Mouse (Mus musculus): ENCODE results near the gene Cep55. TPM values are rescaled to one million over a fixed set of nuclear protein-coding genes. Genes with fewer than 3 reads are reported as not detected.

The Cep55 gene
- total RNA-seq, 2 experiments from 2014 or later: 1.7 to 8.8 TPM

DNA sequence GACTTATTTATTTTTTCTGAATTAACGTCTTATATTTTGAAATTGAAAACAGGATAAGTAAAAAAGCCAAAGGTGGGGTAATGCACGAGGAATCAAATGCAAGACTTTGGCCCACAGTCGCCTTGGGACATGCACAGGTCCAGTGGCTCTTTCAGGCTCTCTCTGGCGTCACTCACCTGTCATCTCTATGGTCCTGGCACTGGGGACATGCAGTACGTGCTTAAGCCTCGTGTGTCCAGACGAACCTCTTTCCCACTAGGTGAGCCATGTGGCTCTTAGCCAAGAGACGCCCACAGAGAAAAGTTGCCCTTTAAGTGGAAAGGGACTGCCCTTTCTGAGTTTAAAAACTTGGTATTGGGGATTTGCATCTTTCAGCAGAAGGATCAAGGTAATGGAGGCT is 34.5 kb downstream of the Cep55 start:
- ATAC-seq (replicated peaks; ENCODE audit: low FRiP score, poor library complexity, severe bottlenecking): no peak

DNA sequence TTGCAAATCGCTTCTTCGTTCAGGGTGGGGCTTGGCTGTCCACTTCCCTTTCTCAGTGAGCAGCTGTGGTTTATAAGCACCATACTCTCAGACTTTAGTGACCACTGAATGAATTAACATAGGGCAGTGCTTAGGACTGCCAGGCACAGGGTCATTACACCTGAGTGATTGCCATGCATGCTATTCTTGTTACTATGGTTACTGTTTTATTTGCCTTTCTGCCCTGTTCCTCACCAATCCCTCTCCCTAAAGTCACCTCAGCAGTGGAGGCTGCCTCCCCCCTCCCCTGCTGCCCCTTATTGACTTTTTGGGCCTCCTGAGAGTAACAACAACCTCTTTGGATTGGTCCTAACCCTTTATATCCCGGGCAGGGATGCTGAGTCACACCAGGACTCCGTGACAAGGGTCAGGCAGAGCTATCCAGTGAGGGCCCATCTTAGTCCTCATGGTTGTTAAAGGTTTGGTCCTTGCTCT is 36.7 kb downstream of the Cep55 start:
- ATAC-seq (replicated peaks; ENCODE audit: low FRiP score, poor library complexity, severe bottlenecking): no peak

DNA sequence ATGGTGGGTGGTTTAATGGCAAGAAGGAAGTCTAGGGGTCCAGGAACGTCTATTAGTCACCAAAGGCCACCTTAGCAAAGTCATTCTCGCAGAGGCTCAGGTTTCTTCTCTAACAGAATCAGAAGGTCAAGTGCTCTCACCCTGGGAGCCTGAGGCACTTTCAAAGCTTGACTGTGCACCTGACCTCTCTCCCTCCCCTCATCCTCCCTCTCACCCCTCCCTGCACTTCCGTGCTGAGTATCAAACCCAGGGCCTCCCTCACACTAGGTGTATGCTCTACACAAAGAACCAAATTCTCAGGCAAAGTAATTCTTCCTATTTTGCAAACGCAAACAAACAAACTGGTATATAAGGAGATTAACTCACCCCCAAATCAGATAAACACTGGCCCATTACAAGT is 41.4 kb downstream of the Cep55 start:
- ATAC-seq (replicated peaks; ENCODE audit: low FRiP score, poor library complexity, severe bottlenecking): no peak

DNA sequence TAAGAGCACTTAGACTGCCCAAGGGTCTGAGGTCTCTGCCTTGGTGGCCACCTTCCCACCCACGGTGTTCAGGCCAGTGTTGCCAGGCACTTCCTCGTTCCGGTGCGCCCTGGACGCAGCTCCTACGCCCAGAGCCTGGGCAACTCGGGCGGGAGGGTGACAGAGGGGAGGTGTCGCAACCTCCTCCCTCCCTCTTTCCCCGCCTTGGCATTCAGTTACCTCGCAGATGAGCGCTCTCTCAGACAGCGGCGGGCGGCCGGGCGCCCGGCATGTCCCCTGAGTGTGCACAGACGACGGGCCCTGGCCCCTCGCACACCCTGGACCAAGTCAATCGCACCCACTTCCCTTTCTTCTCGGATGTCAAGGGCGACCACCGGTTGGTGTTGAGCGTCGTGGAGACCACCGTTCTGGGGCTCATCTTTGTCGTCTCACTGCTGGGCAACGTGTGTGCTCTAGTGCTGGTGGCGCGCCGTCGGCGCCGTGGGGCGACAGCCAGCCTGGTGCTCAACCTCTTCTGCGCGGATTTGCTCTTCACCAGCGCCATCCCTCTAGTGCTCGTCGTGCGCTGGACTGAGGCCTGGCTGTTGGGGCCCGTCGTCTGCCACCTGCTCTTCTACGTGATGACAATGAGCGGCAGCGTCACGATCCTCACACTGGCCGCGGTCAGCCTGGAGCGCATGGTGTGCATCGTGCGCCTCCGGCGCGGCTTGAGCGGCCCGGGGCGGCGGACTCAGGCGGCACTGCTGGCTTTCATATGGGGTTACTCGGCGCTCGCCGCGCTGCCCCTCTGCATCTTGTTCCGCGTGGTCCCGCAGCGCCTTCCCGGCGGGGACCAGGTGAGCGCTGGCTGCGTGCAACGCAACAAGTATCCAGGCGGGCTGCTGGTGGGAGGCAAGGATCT is 42.3 kb downstream of the Cep55 start, which contains the start of gene Ffar4:
TSS of gene Ffar4 (plus strand) at position 214 of the 901 bp plus-strand sequence.
- ATAC-seq (replicated peaks; ENCODE audit: low FRiP score, poor library complexity, severe bottlenecking): no peak

DNA sequence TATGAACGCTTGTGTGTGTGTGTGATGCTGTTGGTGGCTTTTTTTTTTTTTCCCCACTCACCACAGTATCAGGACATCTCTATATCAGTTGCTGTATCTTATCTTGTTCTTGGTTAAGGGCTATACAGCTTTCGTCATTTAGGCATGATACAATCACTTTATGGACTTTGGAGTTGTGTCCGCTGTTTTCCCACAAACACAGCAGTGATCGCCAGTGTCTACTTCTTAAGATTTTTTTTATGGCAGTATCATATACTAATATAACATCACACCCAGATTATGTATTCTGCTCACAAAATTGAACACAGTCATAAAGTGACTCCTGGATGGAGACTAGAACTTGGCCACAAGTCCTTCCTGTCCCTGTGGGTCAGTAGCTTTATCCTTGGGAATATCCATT is 53.1 kb downstream of the Cep55 start:
- no peak for ATAC-seq (replicated peaks; ENCODE audit: low FRiP score, poor library complexity, severe bottlenecking)

DNA sequence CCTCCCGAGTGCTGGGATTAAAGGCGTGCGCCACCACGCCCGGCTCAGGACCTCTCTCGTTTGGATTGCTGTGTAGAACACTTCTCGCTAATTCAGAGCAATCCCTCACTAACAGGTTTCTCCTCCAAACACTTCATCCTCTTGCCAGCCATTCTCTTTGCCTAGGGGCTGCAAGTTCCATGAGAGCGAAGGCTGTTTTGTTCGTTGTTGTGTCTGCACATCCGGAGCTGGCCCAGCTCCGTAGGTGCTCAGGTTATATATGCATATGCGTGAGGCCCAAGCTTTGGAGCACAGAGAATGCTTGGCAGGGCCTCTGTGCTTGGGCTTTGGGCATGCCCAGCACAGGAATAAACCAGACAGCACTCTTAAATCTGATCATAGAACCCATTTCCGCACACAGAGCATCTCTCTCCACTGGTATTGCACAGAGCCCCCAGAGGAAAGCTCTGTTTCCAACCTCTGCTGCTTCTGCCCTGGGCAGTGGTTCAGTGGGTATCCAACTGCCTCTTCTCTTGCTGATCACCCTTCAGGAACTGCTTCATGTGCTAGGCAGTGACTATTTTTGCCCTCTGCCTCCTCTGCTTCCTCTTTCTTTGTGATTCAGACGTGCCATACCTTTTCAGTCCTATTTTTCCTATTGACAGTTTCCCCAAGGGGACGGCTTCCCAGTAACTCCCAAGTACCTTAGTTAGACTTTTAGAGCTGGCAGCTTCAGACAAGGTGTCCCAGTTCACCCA is 54.9 kb downstream of the Cep55 start:
- ATAC-seq (replicated peaks; ENCODE audit: low FRiP score, poor library complexity, severe bottlenecking): no peak

DNA sequence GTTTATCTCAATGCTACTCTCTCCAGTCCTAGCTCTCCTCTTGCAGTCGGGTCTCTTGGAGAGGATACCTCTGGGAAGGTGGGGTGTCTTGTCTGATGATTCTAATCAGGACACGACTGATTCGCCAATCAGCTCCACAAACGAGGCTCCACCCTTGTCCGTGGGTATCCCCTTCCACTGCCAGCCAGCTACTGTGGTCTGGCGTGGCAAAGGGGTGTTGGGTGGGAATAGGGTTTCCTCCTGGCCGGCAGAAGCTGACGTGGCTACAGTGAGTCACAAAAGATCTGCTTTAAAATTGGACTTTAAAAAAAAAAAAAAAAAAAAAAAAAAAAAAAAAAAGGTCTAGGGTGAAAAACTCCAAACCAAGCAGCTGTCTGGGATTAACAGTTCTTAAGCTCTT is 56.2 kb downstream of the Cep55 start:
- ATAC-seq (replicated peaks; ENCODE audit: low FRiP score, poor library complexity, severe bottlenecking): no peak

DNA sequence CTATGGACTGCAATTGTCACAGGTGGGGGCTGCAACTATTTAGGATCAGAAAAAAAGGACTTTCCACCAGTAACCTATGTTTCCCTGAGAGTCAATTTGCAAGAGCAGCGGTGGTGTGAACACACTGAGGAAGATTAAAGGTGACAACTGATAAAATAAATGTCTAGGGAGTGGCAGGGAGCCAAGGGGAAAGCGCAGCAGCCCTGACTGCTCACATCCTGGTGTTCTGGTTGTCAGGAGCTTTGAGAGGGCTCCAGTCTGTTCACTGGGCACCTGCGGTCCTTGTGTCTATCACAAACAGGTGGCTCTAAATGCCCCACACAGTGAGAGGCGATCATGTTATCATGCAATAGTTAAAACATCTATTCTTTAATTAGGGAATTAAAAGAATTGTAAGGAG is 57.8 kb downstream of the Cep55 start:
- ATAC-seq (replicated peaks; ENCODE audit: low FRiP score, poor library complexity, severe bottlenecking): no peak

DNA sequence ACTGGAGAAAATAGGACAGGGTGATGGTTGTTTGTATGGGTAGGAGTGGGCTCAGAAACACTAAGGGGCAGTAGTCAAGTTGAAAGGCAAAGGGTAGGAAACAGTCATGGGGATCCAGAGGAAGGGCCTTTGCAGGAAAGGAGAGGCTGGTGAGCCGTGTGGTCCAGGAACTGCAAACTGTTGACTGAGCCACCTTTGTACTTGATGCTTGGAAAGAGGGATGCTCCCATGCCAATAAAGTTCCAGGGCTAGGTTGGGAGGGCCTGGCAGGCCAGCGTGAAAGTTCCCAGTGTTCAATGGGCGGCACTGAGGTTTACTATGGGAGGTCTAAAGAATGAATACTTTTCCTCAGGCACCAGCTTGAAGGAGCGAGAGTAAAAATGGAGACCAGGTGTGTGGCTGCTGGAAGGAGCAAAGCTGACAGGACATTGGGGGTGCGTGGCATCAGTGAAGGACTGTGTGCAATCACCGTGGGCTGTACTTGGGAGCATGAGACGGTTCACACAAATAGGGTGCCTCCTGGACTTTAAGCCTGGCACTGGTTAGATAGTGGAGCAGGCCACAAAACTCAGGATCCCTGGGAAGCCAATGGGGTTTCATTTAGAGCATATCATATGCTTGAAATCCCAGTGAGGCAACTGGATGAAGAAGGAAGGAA is 60.2 kb downstream of the Cep55 start:
- no peak for ATAC-seq (replicated peaks; ENCODE audit: low FRiP score, poor library complexity, severe bottlenecking)

DNA sequence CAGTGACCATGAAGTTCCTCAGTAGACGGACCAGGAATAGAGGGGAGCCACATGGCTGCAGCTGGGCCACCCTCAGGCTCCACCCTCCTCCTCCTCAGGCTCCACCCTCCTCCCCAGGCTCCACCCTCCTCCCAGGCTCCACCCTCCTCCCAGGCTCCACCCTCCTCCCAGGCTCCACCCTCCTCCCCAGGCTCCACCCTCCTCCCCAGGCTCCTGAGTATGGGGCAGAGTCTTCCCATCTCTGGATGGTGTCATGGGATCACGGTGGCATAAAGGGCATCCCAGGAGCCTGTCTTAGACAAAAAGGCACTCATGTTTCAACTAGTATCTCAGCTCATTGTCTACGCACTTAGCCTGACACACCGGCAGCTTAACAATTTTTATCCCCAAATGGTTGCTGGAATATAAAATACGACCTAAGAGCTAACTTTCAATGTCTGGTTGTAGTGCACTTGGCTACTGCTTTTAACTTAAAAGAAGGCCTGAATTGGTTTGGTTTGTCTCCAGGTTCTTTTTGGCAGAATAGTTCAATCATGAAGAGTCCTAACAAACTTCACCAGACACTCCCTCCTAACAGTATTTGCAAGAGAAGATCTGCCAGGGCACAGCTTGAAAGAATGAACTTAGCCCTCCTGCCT is 65.4 kb downstream of the Cep55 start:
- no peak for ATAC-seq (replicated peaks; ENCODE audit: low FRiP score, poor library complexity, severe bottlenecking)

DNA sequence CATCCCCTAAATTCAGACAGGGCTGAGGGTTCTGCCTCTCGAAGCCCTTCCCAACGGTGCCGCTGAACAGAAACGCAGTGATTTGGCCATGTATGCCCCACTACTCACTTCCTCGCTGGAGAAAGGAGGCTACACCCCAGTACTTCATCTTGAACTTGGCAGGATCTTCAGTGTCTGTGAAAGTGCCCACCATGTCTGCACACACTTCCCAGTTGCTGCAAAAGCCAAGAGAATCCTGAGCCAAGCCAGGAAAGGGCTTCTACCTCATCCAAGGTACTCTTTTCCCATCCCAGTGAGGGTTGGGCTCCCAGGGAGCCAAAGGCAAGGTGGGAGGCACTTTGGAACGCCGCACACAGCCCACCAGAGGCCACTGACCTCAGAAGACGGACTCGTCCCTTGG is 69.1 kb downstream of the Cep55 start:
- no peak for ATAC-seq (replicated peaks; ENCODE audit: low FRiP score, poor library complexity, severe bottlenecking)

Other genes with a start within 250 kb of the Cep55 start
- gene Myof, start 11.4 kb upstream of the Cep55 start, total RNA-seq (2015; ENCODE audit: low replicate concordance): 0.84 and 1.8 TPM in 2 replicates
- gene Myof, start 11.4 kb upstream of the Cep55 start, total RNA-seq (2017; ENCODE audit: low replicate concordance): 2.0 and 4.5 TPM in 2 replicates
- not detected in 2 replicates for gene Ffar4, start 42.1 kb downstream of the Cep55 start, total RNA-seq (2015; ENCODE audit: low replicate concordance)
- gene Ffar4, start 42.1 kb downstream of the Cep55 start, total RNA-seq (2017; ENCODE audit: low replicate concordance): not detected in 2 replicates
- not detected in 2 replicates for gene Rbp4, start 70.3 kb downstream of the Cep55 start, total RNA-seq (2015; ENCODE audit: low replicate concordance)
- gene Rbp4, start 70.3 kb downstream of the Cep55 start, total RNA-seq (2017; ENCODE audit: low replicate concordance): not detected in 2 replicates
- gene Pde6c, start 77.8 kb downstream of the Cep55 start, total RNA-seq (2015; ENCODE audit: low replicate concordance): not detected in 2 replicates
- gene Pde6c, start 77.8 kb downstream of the Cep55 start, total RNA-seq (2017; ENCODE audit: low replicate concordance): not detected in 2 replicates
- gene Fra10ac1, start 169.1 kb downstream of the Cep55 start, total RNA-seq (2015; ENCODE audit: low replicate concordance): 1.8 and 2.1 TPM in 2 replicates
- 6.1 and 9.5 TPM in 2 replicates for gene Fra10ac1, start 169.1 kb downstream of the Cep55 start, total RNA-seq (2017; ENCODE audit: low replicate concordance)
- not detected in 2 replicates for gene Lgi1, start 209.5 kb downstream of the Cep55 start, total RNA-seq (2015; ENCODE audit: low replicate concordance)
- not detected in 2 replicates for gene Lgi1, start 209.5 kb downstream of the Cep55 start, total RNA-seq (2017; ENCODE audit: low replicate concordance)